Mouse (Mus musculus): ENCODE results near the gene Ttn. TPM values are rescaled to one million over a fixed set of nuclear protein-coding genes. Genes with fewer than 3 reads are reported as not detected.

Gene Ttn
- polyA plus RNA-seq, 1 experiment, result under 0.01 TPM

DNA sequence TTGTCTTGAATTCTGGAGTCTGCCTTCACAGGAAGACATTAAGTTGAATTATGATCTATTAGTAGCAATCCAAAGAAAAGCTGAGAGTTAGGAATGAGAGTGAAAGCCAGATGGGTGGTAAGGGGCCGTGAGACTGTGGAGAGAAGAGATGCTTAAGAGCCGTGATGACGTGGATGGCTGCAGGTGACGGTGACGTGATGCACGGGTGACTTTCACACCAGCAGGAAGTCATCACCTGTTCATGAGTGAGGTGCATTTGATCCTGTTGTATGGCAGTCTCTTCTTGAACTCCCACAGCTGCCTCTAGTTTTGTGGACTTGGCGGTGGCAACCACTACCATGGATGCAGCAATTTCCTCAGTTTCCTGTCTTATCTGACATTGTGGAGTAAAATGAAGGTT lies 16.8 kb downstream of the Ttn start:
- DNase-seq (ENCODE audit: low spot score), result no peak

- DNase-seq (ENCODE audit: low spot score), result no peak
Measured at GRCm38 (mm10) chr2:76962045-76962432, 20.3 kb downstream of the Ttn start.

GRCm38 (mm10) chr2:76961420-76962044 lies 20.8 kb downstream of the Ttn start:
- no peak for DNase-seq (ENCODE audit: low spot score)

- no peak for DNase-seq (ENCODE audit: low spot score)
Measured at GRCm38 (mm10) chr2:76949774-76950173, 32.6 kb downstream of the Ttn start.

- no peak for DNase-seq (ENCODE audit: low spot score)
Measured at GRCm38 (mm10) chr2:76938515-76938914, 43.8 kb downstream of the Ttn start.

DNA sequence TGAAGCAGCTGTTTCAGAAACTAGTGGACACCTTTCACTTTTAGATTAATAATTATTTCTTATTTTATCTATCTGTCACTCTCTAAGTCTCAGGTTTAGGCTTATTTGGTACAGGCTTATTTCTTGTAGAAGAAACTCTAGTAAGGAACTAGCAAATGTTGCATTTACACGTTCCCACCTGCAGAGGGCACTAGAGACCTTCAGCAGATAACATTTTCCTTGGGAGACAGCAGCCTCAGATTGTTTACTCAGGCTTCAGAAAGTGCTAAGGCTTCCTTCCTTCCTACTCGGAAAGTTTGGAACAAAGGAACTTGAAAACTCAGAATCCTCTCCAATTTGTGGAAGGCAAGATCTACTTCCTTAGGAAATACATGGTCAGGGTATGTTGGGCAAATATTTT lies 52.6 kb downstream of the Ttn start:
- no peak for DNase-seq (ENCODE audit: low spot score)

DNA sequence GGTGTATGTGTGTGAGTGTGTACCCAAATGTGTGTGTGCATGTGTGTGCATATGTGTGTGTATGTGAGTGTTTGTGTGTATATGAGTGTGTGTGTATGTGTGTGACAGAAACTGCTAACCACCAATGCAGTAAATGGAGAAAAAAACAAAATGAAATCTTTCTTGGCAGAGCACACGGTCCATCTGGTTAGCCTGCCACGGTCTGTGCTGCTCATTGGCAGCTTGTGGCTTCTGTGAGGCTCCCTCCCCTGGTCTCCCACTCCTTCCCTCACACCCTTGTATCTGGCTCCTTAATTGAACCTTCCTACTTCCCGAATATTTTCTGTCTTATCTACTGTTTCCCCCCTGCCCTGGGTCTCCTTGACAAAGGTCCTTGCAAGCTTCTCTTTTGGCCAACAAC lies 53.5 kb downstream of the Ttn start:
- no peak for DNase-seq (ENCODE audit: low spot score)

DNA sequence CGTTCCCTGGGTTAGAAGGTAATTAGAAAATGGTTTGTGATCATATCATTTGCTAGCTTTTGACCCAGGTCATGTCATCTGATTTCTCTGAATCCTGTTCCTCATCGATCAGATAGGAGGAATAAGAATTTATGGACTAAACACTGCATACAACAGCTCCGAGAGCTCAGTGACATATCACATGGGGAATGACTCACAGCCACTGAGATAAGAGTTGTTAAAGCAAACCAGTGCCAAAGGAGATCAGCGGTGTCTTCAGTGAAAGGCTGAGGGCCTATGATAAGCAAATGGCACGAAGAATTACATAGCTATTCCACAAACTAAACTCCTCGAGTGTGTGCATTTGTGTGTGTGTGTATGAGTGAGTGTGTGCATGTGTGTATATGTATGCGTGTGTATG lies 54.0 kb downstream of the Ttn start:
- no peak for DNase-seq (ENCODE audit: low spot score)

- DNase-seq (ENCODE audit: low spot score), result no peak
Measured at GRCm38 (mm10) chr2:76926927-76927326, 55.4 kb downstream of the Ttn start.

DNA sequence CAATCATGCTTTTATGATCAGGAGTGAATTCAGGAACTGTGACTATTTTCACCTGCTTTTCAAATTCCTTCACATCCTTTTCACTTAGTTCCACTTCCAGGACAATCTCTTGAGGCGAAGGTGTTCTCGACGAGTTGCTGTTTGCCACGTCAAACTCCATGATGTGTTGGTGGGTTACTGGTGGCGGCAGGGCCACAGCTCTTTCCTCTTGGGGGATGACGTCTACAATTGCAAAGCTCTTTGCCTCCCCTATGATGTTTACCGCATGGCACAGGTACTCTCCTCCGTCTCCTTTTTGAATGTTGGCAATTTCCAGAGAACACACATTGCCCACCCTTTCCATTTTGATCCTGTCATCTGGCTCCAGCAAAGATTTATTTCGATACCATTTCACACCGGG lies 67.4 kb downstream of the Ttn start:
- no peak for DNase-seq (ENCODE audit: low spot score)

DNA sequence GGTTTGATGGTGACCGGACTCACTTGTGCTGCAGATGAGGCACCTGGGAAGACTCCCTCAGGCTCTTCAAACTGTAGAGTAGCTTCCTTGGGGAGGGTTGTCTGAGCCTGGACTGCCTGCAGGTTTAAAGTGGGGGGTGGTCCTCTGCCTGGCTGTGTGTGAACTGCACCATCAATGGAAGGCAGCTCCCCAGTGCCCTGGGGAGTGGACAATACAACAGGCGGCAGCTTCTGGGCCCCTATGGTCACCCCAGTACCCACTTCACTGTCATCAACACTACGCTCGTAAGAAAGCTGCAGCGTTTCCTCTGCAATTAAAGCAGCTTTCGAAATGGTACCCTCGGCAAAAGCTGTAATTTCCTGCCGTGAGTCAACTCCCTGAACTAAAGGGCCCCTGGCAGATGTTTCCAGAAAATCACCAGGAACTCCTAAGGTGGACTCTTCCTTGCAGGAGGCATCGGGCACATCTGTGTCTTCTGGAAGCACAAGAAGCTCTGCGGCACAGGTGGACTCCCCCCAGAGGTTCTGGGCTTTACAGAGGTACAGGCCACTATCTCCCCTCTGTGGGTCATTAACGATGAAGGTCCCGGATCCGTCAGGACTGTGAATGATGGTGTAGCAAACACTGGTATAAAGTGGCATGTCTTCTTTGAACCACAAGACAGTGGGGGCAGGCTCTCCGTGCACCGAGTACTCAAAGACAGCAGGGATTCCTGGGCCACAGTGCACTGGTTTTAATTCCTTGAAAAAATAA lies 73.5 kb downstream of the Ttn start:
- no peak for DNase-seq (ENCODE audit: low spot score)

- DNase-seq (ENCODE audit: low spot score), result no peak
Measured at GRCm38 (mm10) chr2:76903351-76903750, 79.0 kb downstream of the Ttn start.

GRCm38 (mm10) chr2:76901476-76902086 lies 80.8 kb downstream of the Ttn start:
- no peak for DNase-seq (ENCODE audit: low spot score)

DNA sequence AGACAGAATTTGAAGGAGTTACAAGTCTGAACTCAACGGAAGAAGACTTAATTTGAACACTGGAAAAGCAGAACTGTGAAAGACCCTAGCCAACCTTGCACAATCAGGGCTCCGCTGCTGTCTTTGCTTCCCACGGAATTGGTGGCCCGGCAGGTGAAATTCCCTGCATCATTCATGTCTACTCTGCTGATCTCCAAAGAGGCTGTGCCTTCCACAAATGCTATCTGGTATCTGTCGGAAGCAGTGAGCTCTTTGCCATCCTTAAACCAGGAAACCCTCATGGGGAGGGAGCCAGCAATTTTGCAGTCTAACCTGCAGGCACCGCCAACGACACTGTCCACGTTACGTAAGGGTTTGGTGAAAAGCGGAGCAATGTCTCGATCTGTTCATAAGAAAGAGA lies 82.5 kb downstream of the Ttn start:
- DNase-seq (ENCODE audit: low spot score), result no peak

- DNase-seq (ENCODE audit: low spot score), result no peak
Measured at GRCm38 (mm10) chr2:76896990-76897389, 85.4 kb downstream of the Ttn start.

- no peak for DNase-seq (ENCODE audit: low spot score)
Measured at GRCm38 (mm10) chr2:76895327-76895726, 87.0 kb downstream of the Ttn start.

DNA sequence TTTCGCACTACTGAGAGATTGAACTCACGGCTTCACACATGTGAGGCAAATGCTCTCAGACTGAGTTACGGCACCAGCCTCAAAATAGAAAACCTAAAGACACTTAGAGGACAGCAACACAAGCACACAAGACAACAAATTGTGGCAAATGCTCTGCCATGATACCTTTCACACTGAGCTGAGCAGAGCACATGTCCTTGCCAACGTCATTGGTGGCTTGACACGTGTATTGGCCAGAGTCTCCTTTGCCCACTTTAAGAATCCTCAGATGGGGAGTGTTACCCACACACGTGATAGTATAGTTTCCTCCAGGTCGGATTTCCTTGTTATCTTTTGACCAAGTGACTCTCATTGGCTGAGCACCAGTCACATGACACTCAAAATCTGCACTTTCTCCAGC lies 93.6 kb downstream of the Ttn start:
- DNase-seq (ENCODE audit: low spot score), result no peak

DNA sequence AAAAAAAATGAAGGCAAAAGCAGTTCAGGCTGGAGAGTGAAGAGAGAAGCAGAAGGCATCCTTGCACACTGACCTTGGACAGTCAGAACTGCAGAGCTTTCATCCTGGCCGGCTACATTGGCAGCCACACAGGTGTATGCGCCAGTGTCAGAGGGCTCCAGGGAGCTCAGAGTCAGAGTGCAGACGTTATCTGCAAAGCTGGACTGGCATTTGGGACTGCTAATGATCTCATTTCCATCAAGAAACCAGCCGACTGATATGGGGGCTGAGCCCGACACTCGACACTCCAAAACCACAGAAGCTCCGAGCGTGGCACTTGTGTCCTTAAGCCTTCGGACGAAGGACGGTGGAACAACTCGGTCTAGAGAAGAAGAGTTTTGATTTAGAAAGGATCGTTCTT lies 96.5 kb downstream of the Ttn start:
- no peak for DNase-seq (ENCODE audit: low spot score)

- no peak for DNase-seq (ENCODE audit: low spot score)
Measured at GRCm38 (mm10) chr2:76881406-76881805, 100.9 kb downstream of the Ttn start.

GRCm38 (mm10) chr2:76875587-76875986 lies 106.8 kb downstream of the Ttn start:
- DNase-seq (ENCODE audit: low spot score), result no peak

DNA sequence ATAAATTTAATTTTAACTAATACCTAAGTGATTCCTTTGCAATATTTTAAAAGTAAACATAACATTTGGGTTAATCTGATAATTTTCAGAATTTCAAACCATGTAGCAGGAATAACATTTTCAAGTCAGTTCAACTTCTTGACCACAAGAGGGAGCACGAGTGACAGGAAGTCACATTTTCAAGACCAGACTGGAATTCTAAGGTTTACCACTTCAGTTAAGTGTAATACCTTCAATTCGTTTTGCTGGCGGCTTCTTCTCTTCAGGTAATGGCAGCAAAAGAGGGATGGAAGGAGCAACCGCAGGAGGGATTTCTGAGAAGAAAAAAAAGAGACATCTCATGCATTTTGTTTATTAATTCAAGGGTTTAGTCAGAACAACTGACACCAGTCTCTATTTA lies 115.4 kb downstream of the Ttn start:
- DNase-seq (ENCODE audit: low spot score), result no peak

DNA sequence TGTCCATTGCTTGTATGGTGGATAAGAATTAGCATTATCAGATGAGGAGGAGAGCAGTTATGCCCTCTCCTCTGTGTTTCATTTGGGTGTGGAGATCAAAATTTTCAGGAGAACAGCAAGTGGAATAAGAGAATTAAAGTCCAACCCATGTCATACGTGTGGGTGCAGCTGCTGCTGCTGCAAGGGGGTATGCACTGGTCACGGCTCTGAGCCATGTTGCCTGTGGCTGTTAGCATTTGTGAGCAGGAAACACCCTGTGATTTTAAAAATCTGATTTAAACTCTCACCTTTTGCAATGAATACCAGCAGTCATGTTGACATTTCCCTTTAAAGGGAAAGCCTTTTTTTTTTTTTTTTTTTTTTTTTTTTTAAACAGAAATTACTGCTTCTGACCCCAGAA lies 116.8 kb downstream of the Ttn start:
- DNase-seq (ENCODE audit: low spot score), result no peak

DNA sequence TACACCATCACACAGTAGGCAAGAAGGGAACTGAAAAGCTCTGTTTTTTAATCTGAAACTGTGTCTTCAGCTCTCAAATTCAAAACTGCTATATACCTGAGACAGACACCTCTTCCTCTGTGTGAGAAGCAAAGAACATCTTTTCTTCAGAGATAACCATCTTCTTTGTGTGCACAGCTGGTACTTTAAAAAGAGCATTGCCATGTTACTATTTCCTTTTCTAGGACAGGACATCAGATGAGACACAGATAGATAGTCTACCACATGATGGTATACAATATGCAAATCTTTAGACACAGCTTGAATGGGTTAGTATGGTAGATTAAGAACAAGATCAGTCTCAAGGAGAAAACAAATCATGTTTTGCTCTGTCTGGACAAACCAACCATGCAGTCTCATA lies 121.0 kb downstream of the Ttn start:
- DNase-seq (ENCODE audit: low spot score), result no peak
